Mouse (Mus musculus) forebrain, embryonic 14.5 days (tissue): ENCODE data around the gene Eif1ad. TPM values are rescaled to one million over a fixed set of nuclear protein-coding genes. Genes with fewer than 3 reads are reported as not detected.

Experiments
- ATAC-seq: fragments of 200-750 bp; cut with Nextera tagmentation; 2 replicates; pipeline ENCODE4 v1.8.0; 2017; ENCODE audit warnings: mild to moderate bottlenecking, moderate library complexity
- DNase-seq: peaks from one replicate; pipeline ENCODE4 v3.0.0-alpha.2; 2015; ENCODE audit warnings: low spot score
- H3K27ac ChIP-seq: fragments of 300-500 bp; sonication (generic); 2 replicates; pipeline ENCODE4 v1.5.1; 2014; ENCODE audit warnings: low read depth, mild to moderate bottlenecking, control low read depth, low read length, moderate library complexity
- H3K27me3 ChIP-seq: fragments of 300-500 bp; sonication (generic); replicated peaks from 2 replicates; pipeline ENCODE4 v1.6.1; 2014; ENCODE audit warnings: low read length, control low read depth, mixed read lengths; ENCODE audit not compliant: control insufficient read depth, insufficient read depth
- H3K36me3 ChIP-seq: fragments of 300-500 bp; sonication (generic); 2 replicates; pipeline ENCODE4 v1.6.1; 2014; ENCODE audit warnings: low read length, control low read depth; ENCODE audit not compliant: control insufficient read depth, insufficient read depth
- H3K4me1 ChIP-seq: fragments of 300-500 bp; sonication (generic); 2 replicates; pipeline ENCODE4 v1.6.1; 2014; ENCODE audit warnings: antibody characterized with exemption, low read length, control low read depth; ENCODE audit not compliant: control insufficient read depth, insufficient read depth
- H3K4me2 ChIP-seq: fragments of 300-500 bp; sonication (generic); 2 replicates; pipeline ENCODE4 v1.6.1; 2014; ENCODE audit warnings: mild to moderate bottlenecking, control low read depth, low read length
- H3K4me3 ChIP-seq: fragments of 300-500 bp; sonication (generic); 2 replicates; pipeline ENCODE4 v1.5.1; 2014; ENCODE audit warnings: low read depth, low read length, control low read depth
- H3K9ac ChIP-seq: fragments of 300-500 bp; sonication (generic); 2 replicates; pipeline ENCODE4 v1.6.1; 2014; ENCODE audit warnings: mild to moderate bottlenecking, low read length, control low read depth, moderate library complexity
- H3K9me3 ChIP-seq: fragments of 300-500 bp; sonication (generic); replicated peaks from 2 replicates; pipeline ENCODE4 v1.6.1; 2016; ENCODE audit warnings: low read length, control low read depth, mixed read lengths; ENCODE audit not compliant: control insufficient read depth
- WGBS: fragments of 180-500 bp; shearing (Covaris S2); extraction: QIAGEN DNeasy Blood & Tissue Kit; methylation state at CpG from one replicate; pipeline ENCODE4 v1.1.7; 2014; 5-methylcytosine and 5-hydroxymethylcytosine counted together
- polyA plus RNA-seq: library from polyadenylated mRNA; unstranded; fragments of >200 nt; fragmentation: Nextera tagmentation; extraction: Ambion mirVana; gene quantifications from 2 replicates; pipeline ENCODE4 v1.2.1, GENCODE M21; 2014

The Eif1ad gene
- polyA plus RNA-seq, 1 experiment from 2014 or later, result 33.0 TPM

GRCm38 (mm10) chr19:5418750-5419466, 52.4 kb downstream of the Eif1ad start:
- H3K9me3 ChIP-seq, result no peaks in the 10 kb centered on the region
- no peak overlapping the region for H3K4me2 ChIP-seq
- no peaks in the 10 kb centered on the region for H3K27me3 ChIP-seq
- WGBS, result 93% methylated on average over 8 of the region's 8 CpGs
- ATAC-seq (no peak), DNase-seq (no peak)
- H3K4me1 ChIP-seq, result peaks cover 7% of the 10 kb centered on the region
- H3K9ac ChIP-seq, result no peak overlapping the region
- no peak overlapping the region for H3K27ac ChIP-seq
- peaks cover 24% of the 10 kb centered on the region for H3K36me3 ChIP-seq
- H3K4me3 ChIP-seq, result no peak overlapping the region

GRCm38 (mm10) chr19:5419630-5420029, 53.1 kb downstream of the Eif1ad start:
- Histone ChIP-seq H3K9ac (no peak overlapping the region), H3K27me3 (no peaks in the 10 kb centered on the region), H3K4me3 (no peak overlapping the region), H3K4me1 (peaks cover 7% of the 10 kb centered on the region), H3K36me3 (peaks cover 24% of the 10 kb centered on the region), H3K9me3 (no peaks in the 10 kb centered on the region), H3K4me2 (no peak overlapping the region), H3K27ac (no peak overlapping the region)
- ATAC-seq (no peak), DNase-seq (no peak)
- 91% methylated on average over 9 of the region's 9 CpGs for WGBS

GRCm38 (mm10) chr19:5420579-5420978, 54.0 kb downstream of the Eif1ad start:
- Histone ChIP-seq H3K27me3 (no peaks in the 10 kb centered on the region), H3K4me2 (no peak overlapping the region), H3K27ac (no peak overlapping the region), H3K36me3 (peaks cover 24% of the 10 kb centered on the region), H3K9ac (no peak overlapping the region), H3K4me3 (no peak overlapping the region), H3K4me1 (peaks cover 7% of the 10 kb centered on the region), H3K9me3 (no peaks in the 10 kb centered on the region)
- 94% methylated on average over 6 of the region's 6 CpGs for WGBS
- no peak for DNase-seq
- ATAC-seq, result no peak

Other genes starting within 250 kb of the Eif1ad start
- 26.2 and 41.1 TPM in 2 replicates for gene Klc2, start 248.2 kb upstream of the Eif1ad start, polyA plus RNA-seq
- gene Pacs1, start 93.6 kb upstream of the Eif1ad start, polyA plus RNA-seq, result 25.0 and 29.4 TPM in 2 replicates
- 298 and 333 TPM in 2 replicates for gene Sf3b2, start 71.3 kb upstream of the Eif1ad start, polyA plus RNA-seq
- 20.9 and 26.3 TPM in 2 replicates for gene Gal3st3, start 68.4 kb upstream of the Eif1ad start, polyA plus RNA-seq
- gene Catsper1, start 31.0 kb upstream of the Eif1ad start, polyA plus RNA-seq, result not detected in 2 replicates
- 4.0 and 5.6 TPM in 2 replicates for gene Cst6, start 17.2 kb upstream of the Eif1ad start, polyA plus RNA-seq
- 417 and 471 TPM in 2 replicates for gene Banf1, start 427 bp downstream of the Eif1ad start, polyA plus RNA-seq
- 58.3 and 64.2 TPM in 2 replicates for gene Sart1, start 22.0 kb downstream of the Eif1ad start, polyA plus RNA-seq
- not detected in 2 replicates for gene Tsga10ip, start 35.8 kb downstream of the Eif1ad start, polyA plus RNA-seq
- 255 and 263 TPM in 2 replicates for gene Drap1, start 58.2 kb downstream of the Eif1ad start, polyA plus RNA-seq
- gene AI837181, start 58.4 kb downstream of the Eif1ad start, polyA plus RNA-seq, result 36.7 and 46.9 TPM in 2 replicates
- not detected in 2 replicates for gene Fosl1, start 80.8 kb downstream of the Eif1ad start, polyA plus RNA-seq
- gene Ccdc85b, start 91.2 kb downstream of the Eif1ad start, polyA plus RNA-seq, result 5.9 and 6.4 TPM in 2 replicates
- gene Fibp, start 93.9 kb downstream of the Eif1ad start, polyA plus RNA-seq, result 153 and 167 TPM in 2 replicates
- gene Ctsw, start 101.8 kb downstream of the Eif1ad start, polyA plus RNA-seq, result 3.4 and 5.3 TPM in 2 replicates
- gene Efemp2, start 107.2 kb downstream of the Eif1ad start, polyA plus RNA-seq, result 25.1 and 29.0 TPM in 2 replicates
- gene Mus81, start 121.7 kb downstream of the Eif1ad start, polyA plus RNA-seq, result 51.8 and 57.1 TPM in 2 replicates
- 4,491 and 4,757 TPM in 2 replicates for gene Cfl1, start 123.7 kb downstream of the Eif1ad start, polyA plus RNA-seq
- 0.28 TPM in 1 of 2 replicates, not detected in the other for gene 1700020D05Rik, start 137.0 kb downstream of the Eif1ad start, polyA plus RNA-seq
- 55.3 and 73.2 TPM in 2 replicates for gene Snx32, start 143.8 kb downstream of the Eif1ad start, polyA plus RNA-seq
- 0.16 TPM in 1 of 2 replicates, not detected in the other for gene Ovol1, start 193.9 kb downstream of the Eif1ad start, polyA plus RNA-seq
- 1.5 and 1.6 TPM in 2 replicates for gene Ap5b1, start 201.3 kb downstream of the Eif1ad start, polyA plus RNA-seq
- gene Rnaseh2c, start 235.1 kb downstream of the Eif1ad start, polyA plus RNA-seq, result 85.7 and 95.8 TPM in 2 replicates
- gene Kat5, start 243.5 kb downstream of the Eif1ad start, polyA plus RNA-seq, result 43.7 and 49.7 TPM in 2 replicates